Mouse (Mus musculus) G1E (cell line): Measurements from ENCODE around the gene Tas2r104.

Experiments used
- CTCF ChIP-seq: IDR thresholded peaks from 2 replicates; pipeline ENCODE4 v1.5.1; 2012; ENCODE audit warnings: low read depth, low read length, inconsistent platforms, mixed read lengths
- GATA1 ChIP-seq: IDR thresholded peaks from 2 replicates; pipeline ENCODE4 v1.6.1; 2012; ENCODE audit warnings: borderline replicate concordance, low read length, inconsistent platforms, mixed read lengths
- GATA2 ChIP-seq: IDR thresholded peaks from 2 replicates; pipeline ENCODE4 v1.6.1; 2012; ENCODE audit warnings: low read depth, low read length, inconsistent platforms, borderline replicate concordance
- POLR2AphosphoS5 ChIP-seq: IDR thresholded peaks from 2 replicates; pipeline ENCODE4 v1.6.1; 2012; ENCODE audit warnings: low read depth, low read length, inconsistent platforms; ENCODE audit not compliant: insufficient replicate concordance
- TAL1 ChIP-seq: conservative IDR thresholded peaks from 2 replicates; pipeline ENCODE4 v1.6.1; 2012; ENCODE audit warnings: low read depth, low read length, inconsistent platforms, mixed read lengths

DNA sequence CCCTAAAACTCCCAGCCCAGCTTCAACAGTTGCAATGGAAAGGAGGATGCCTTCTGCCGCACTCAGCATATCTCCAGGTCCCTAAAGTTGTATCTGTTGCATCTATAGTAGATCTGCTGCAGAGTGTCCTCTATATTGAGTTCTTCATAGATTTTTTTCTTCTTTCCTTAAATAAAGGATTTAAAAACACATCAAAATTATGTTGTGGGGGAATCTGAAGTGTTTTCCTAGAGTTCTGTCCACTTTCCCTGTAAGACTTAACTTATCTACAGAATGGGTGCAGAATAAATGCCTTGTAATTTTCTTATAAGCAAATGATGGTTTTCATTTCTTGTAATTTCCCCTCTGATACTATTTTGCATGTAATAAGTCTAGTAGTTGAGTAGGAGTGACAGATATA lies 1.9 kb upstream of the Tas2r104 start, which contains the start of gene Tas2r105:
- TF ChIP-seq CTCF (no peak), GATA1 (no peak), POLR2AphosphoS5 (no peak), TAL1 (no peak), GATA2 (no peak)
